Mouse (Mus musculus): Measurements from ENCODE around the gene Scfd2. TPM values are rescaled to one million over a fixed set of nuclear protein-coding genes. Genes with fewer than 3 reads are reported as not detected.

Scfd2 gene
- polyA plus RNA-seq, 1 experiment from 2014 or later, result 17.1 TPM

GRCm38 (mm10) chr5:74218524-74218923 is 313.0 kb downstream of the Scfd2 start:
- Histone ChIP-seq H3K9ac (no peak overlapping the region), H3K4me2 (replicated peaks) (no peak overlapping the region), H3K27ac (no peak overlapping the region; the same call in 1 of the 2 replicates), H3K36me3 (no peaks in the 10 kb centered on the region), H3K9me3 (no peaks in the 10 kb centered on the region), H3K4me3 (no peak overlapping the region), H3K27me3 (no peaks in the 10 kb centered on the region), H3K4me1 (peaks cover 33% of the 10 kb centered on the region)
- ATAC-seq (ENCODE audit: low FRiP score, low read depth), result no peak
- 57% methylated on average over 4 of the region's 4 CpGs for WGBS

GRCm38 (mm10) chr5:74215125-74215524 is 316.4 kb downstream of the Scfd2 start:
- H3K27ac ChIP-seq, result peak overlapping the region; percentile 75

GRCm38 (mm10) chr5:74214501-74215110 is 317.0 kb downstream of the Scfd2 start:
- Histone ChIP-seq H3K27me3 (no peaks in the 10 kb centered on the region), H3K36me3 (no peaks in the 10 kb centered on the region), H3K9me3 (no peaks in the 10 kb centered on the region), H3K9ac (no peak overlapping the region), H3K4me3 (no peak overlapping the region), H3K27ac (peak overlapping the region; percentile 84), H3K4me1 (peaks cover 57% of the 10 kb centered on the region), H3K4me2 (replicated peaks) (peak overlapping the region; percentile 38)
- 5% methylated on average over 7 of the region's 7 CpGs for WGBS
- ATAC-seq (ENCODE audit: low FRiP score, low read depth), result peak; percentile 49; the same call in 1 of the 2 replicates

More at GRCm38 (mm10) chr5:74215125-74215524, 316.4 kb downstream of the Scfd2 start:
- H3K9me3 ChIP-seq, result no peaks in the 10 kb centered on the region
- H3K36me3 ChIP-seq, result no peaks in the 10 kb centered on the region
- peaks cover 53% of the 10 kb centered on the region for H3K4me1 ChIP-seq
- H3K4me3 ChIP-seq, result no peak overlapping the region
- no peak overlapping the region for H3K9ac ChIP-seq
- H3K27me3 ChIP-seq, result no peaks in the 10 kb centered on the region
- ATAC-seq (ENCODE audit: low FRiP score, low read depth), result peak; percentile 25
- peak overlapping the region; percentile 38 for H3K4me2 ChIP-seq (replicated peaks)
- WGBS, result 14% methylated on average over 4 of the region's 4 CpGs

- H3K9me3 ChIP-seq, result no peaks in the 10 kb centered on the region
- no peak for ATAC-seq (ENCODE audit: low FRiP score, low read depth)
- no peak overlapping the region for H3K4me2 ChIP-seq (replicated peaks)
- peaks cover 55% of the 10 kb centered on the region for H3K4me1 ChIP-seq
- H3K9ac ChIP-seq, result no peak overlapping the region; the same call in 1 of the 2 replicates
- no peaks in the 10 kb centered on the region for H3K36me3 ChIP-seq
- H3K27me3 ChIP-seq, result no peaks in the 10 kb centered on the region
- peak overlapping the region; percentile 45; the same call in 1 of the 2 replicates for H3K27ac ChIP-seq
- 53% methylated on average over 11 of the region's 11 CpGs for WGBS
- H3K4me3 ChIP-seq, result no peak overlapping the region
These were observed 320.2 kb downstream of the Scfd2 start for GRCm38 (mm10) chr5:74211346-74211745.

GRCm38 (mm10) chr5:74209640-74210039 is 321.9 kb downstream of the Scfd2 start:
- 79% methylated on average over 4 of the region's 4 CpGs for WGBS
- Histone ChIP-seq H3K27me3 (no peaks in the 10 kb centered on the region), H3K27ac (no peak overlapping the region; the same call in 1 of the 2 replicates), H3K4me1 (peaks cover 54% of the 10 kb centered on the region), H3K4me2 (replicated peaks) (no peak overlapping the region), H3K9ac (0 out of 2 replicates have a peak overlapping the region, but pooled peaks have one; percentile 9), H3K4me3 (no peak overlapping the region), H3K36me3 (no peaks in the 10 kb centered on the region), H3K9me3 (no peaks in the 10 kb centered on the region)
- ATAC-seq (ENCODE audit: low FRiP score, low read depth), result no peak

- H3K4me3 ChIP-seq, result no peak overlapping the region
- no peak for ATAC-seq (ENCODE audit: low FRiP score, low read depth)
- no peak overlapping the region for H3K27ac ChIP-seq
- peaks cover 3% of the 10 kb centered on the region; the same call in 1 of the 2 replicates for H3K9me3 ChIP-seq
- 0 out of 2 replicates have a peak overlapping the region, but pooled peaks have one; percentile 19 for H3K9ac ChIP-seq
- H3K27me3 ChIP-seq, result no peaks in the 10 kb centered on the region
- H3K36me3 ChIP-seq, result no peaks in the 10 kb centered on the region
- H3K4me2 ChIP-seq (replicated peaks), result no peak overlapping the region
- H3K4me1 ChIP-seq, result peaks cover 55% of the 10 kb centered on the region
- WGBS, result 47% methylated on average over 7 of the region's 7 CpGs
These were observed 323.1 kb downstream of the Scfd2 start for GRCm38 (mm10) chr5:74208438-74208837.

GRCm38 (mm10) chr5:74207209-74207608 is 324.4 kb downstream of the Scfd2 start:
- no peak overlapping the region for H3K9ac ChIP-seq
- no peaks in the 10 kb centered on the region for H3K36me3 ChIP-seq
- no peak for ATAC-seq (ENCODE audit: low FRiP score, low read depth)
- no peak overlapping the region for H3K4me3 ChIP-seq
- H3K27ac ChIP-seq, result no peak overlapping the region
- 79% methylated on average over 3 of the region's 3 CpGs for whole genome bisulfite sequencing
- H3K9me3 ChIP-seq, result peaks cover 8% of the 10 kb centered on the region; the same call in 1 of the 2 replicates
- H3K4me1 ChIP-seq, result peaks cover 61% of the 10 kb centered on the region
- H3K27me3 ChIP-seq, result no peaks in the 10 kb centered on the region
- no peak overlapping the region for H3K4me2 ChIP-seq (replicated peaks)

- Histone ChIP-seq H3K4me2 (replicated peaks) (no peak overlapping the region), H3K36me3 (no peaks in the 10 kb centered on the region), H3K27ac (no peak overlapping the region), H3K9me3 (peaks cover 8% of the 10 kb centered on the region; the same call in 1 of the 2 replicates), H3K27me3 (no peaks in the 10 kb centered on the region), H3K4me3 (no peak overlapping the region), H3K9ac (no peak overlapping the region), H3K4me1 (peaks cover 61% of the 10 kb centered on the region)
- no peak for ATAC-seq (ENCODE audit: low FRiP score, low read depth)
- 87% methylated on average over 7 of the region's 7 CpGs for WGBS
These were observed 324.9 kb downstream of the Scfd2 start for GRCm38 (mm10) chr5:74206649-74207048.

- ATAC-seq (ENCODE audit: low FRiP score, low read depth), result no peak
These were observed 325.5 kb downstream of the Scfd2 start for GRCm38 (mm10) chr5:74206038-74206437.

GRCm38 (mm10) chr5:74205509-74205908 is 326.1 kb downstream of the Scfd2 start:
- H3K4me1 ChIP-seq, result peaks cover 61% of the 10 kb centered on the region
- H3K27ac ChIP-seq, result peak overlapping the region; percentile 63
- no peak for ATAC-seq (ENCODE audit: low FRiP score, low read depth)
- WGBS, result 43% methylated on average over 8 of the region's 8 CpGs
- no peaks in the 10 kb centered on the region for H3K27me3 ChIP-seq
- H3K4me2 ChIP-seq (replicated peaks), result no peak overlapping the region
- no peak overlapping the region for H3K4me3 ChIP-seq
- H3K9me3 ChIP-seq, result peaks cover 8% of the 10 kb centered on the region; the same call in 1 of the 2 replicates
- H3K9ac ChIP-seq, result no peak overlapping the region
- no peaks in the 10 kb centered on the region; the same call in 1 of the 2 replicates for H3K36me3 ChIP-seq

More at GRCm38 (mm10) chr5:74206038-74206437, 325.5 kb downstream of the Scfd2 start:
- Histone ChIP-seq H3K27me3 (no peaks in the 10 kb centered on the region), H3K36me3 (no peaks in the 10 kb centered on the region), H3K4me3 (no peak overlapping the region), H3K4me1 (peaks cover 61% of the 10 kb centered on the region), H3K4me2 (replicated peaks) (no peak overlapping the region), H3K9me3 (peaks cover 8% of the 10 kb centered on the region; the same call in 1 of the 2 replicates), H3K27ac (peak overlapping the region; percentile 63), H3K9ac (no peak overlapping the region)
- 91% methylated on average over 7 of the region's 7 CpGs for WGBS

GRCm38 (mm10) chr5:74204465-74204864 is 327.1 kb downstream of the Scfd2 start:
- WGBS, result 54% methylated on average over 5 of the region's 5 CpGs
- H3K36me3 ChIP-seq, result peaks cover 10% of the 10 kb centered on the region
- H3K9ac ChIP-seq, result no peak overlapping the region
- H3K4me1 ChIP-seq, result peaks cover 63% of the 10 kb centered on the region
- peaks cover 8% of the 10 kb centered on the region; the same call in 1 of the 2 replicates for H3K9me3 ChIP-seq
- H3K27me3 ChIP-seq, result no peaks in the 10 kb centered on the region
- no peak for ATAC-seq (ENCODE audit: low FRiP score, low read depth)
- no peak overlapping the region for H3K4me3 ChIP-seq
- no peak overlapping the region; the same call in 1 of the 2 replicates for H3K27ac ChIP-seq
- H3K4me2 ChIP-seq (replicated peaks), result no peak overlapping the region

GRCm38 (mm10) chr5:74202515-74202914 is 329.0 kb downstream of the Scfd2 start:
- Histone ChIP-seq H3K27me3 (no peaks in the 10 kb centered on the region), H3K9me3 (peaks cover 8% of the 10 kb centered on the region; the same call in 1 of the 2 replicates), H3K27ac (peak overlapping the region; percentile 88), H3K4me2 (replicated peaks) (no peak overlapping the region), H3K4me3 (no peak overlapping the region), H3K9ac (no peak overlapping the region), H3K36me3 (peaks cover 30% of the 10 kb centered on the region), H3K4me1 (peaks cover 73% of the 10 kb centered on the region)
- ATAC-seq (ENCODE audit: low FRiP score, low read depth), result no peak
- 60% methylated on average over 4 of the region's 4 CpGs for WGBS

Measured in limb, embryonic 13.5 days (tissue).